Mouse (Mus musculus): ENCODE measurements around the gene Higd1a. TPM values are rescaled to one million over a fixed set of nuclear protein-coding genes. Genes with fewer than 3 reads are reported as not detected.

Gene Higd1a
- total RNA-seq, 1 experiment from 2014 or later: 18.5 TPM

DNA sequence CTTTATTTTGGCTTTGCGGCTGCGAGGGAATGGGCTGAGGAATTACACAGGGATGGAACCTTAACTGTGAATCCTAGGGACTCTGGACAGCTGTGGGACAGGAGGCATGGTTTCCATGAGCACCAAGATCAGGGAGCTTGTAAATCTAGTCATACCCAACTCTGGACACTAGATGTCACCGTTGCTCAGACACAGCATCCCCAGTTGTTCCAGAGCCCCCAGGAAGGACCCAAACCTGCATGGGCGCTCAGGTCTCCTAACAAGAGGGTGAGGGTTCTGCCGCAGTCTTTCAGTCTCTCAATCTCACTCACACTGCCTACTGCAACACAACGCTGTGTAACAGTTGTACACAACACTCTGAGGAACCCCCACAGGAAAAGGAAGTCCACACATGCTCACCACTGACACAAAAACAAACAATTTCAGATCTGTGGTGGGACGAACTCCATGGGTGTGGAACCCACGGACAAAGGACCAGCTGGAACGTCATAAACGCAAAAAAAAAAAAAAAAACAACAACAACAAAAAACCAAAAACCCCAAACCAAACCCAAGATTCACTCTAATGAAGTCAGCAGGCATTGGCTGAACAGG lies 11.5 kb downstream of the Higd1a start:
- ATAC-seq (replicated peaks; ENCODE audit: low read depth, poor library complexity, severe bottlenecking): peak; percentile 87

DNA sequence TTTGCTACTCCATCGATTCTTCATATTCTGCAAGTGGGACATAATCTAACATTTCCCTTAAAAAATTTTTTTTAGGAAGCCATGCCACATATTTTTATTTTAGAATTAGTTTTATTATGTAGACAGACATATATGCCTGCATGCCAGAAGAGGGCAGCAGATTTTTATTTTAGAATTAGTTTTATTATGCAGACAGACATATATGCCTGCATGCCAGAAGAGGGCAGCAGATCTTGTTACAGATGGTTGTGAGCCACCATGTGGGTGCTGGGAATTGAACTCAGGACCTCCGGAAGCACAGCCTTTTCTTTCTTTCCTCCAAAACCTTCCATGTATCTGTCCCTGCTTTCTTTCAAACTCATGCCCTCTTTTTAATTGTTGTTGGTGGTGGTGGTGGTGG lies 15.2 kb downstream of the Higd1a start:
- ATAC-seq (replicated peaks; ENCODE audit: low read depth, poor library complexity, severe bottlenecking): no peak

DNA sequence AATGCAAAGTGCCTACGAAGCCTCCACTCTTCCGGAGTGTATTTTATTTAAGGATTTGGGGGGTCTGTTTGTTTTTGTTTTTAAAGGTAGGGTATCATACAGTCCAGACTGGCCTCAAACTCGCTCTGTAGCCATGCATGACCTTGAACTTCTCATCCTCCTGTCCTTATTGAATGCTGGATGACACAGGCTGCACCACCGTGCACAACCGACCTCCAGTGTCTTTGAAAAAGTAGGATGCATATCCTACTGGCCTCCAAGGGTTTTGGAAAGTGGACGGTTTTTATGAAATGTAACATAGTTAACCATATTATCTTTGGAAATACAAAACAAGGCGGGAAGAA lies 18.6 kb downstream of the Higd1a start:
- no peak for ATAC-seq (replicated peaks; ENCODE audit: low read depth, poor library complexity, severe bottlenecking)

DNA sequence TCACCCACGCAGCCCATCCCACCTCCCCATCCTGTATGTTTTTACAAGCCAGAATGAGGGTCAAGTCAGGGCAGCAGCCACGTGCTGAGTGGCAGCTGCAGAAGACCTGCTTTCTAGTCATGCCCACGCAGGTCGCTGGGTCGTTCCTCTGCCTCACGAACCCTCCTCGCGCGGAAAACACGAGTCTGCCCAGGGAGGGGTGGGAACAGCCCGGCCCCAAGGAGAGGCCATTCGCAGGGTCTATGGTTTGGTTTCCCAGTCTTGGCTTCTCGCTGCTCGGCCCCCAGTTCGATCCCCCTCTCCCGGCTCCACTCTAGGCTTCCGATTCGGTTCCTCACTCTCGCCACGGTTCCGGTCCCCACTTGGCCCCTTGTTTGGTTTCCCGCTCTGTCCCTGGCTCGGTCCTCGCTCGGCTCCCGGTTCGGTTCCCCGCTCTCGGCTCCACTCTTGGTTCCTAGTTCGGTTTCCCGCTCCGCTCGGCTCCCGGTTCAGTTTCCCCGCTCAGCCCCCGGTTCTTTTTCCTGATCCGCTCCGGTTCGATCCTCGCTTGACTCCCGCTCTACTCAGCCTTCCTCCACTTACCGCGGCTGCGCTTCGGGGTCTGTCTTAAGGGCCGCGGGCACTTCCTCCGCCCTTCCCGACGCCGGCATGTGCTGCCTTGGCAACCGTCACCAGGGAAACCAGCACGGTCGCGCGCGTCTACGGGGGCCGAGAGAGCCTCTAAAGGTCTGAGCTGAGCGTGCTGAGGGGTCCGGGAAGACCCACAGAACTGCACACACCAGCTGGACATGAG lies 19.1 kb downstream of the Higd1a start, which contains the start of gene Ccdc13:
Ccdc13 (minus strand) TSS at position 633 of the 793 bp plus-strand sequence.
- peak; percentile 90 for ATAC-seq (replicated peaks; ENCODE audit: low read depth, poor library complexity, severe bottlenecking)

DNA sequence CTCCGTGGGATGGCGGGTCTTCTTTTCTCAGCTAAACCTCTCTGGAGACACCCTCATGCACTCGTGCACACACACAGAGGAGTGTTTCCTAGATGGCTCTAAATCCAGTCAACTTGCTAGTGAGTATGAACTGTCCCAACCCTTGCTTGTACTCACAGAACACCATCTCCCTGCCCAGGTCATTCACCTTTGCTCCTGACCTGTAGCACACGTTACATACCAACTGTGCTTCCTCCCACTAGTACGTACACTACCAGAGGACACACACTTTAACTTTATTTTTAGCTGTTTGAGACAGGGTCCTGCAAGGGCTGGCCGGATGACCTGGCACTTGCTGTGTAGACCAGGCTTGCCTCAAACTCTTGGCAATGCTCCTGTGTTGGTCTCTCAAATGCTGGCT lies 20.2 kb downstream of the Higd1a start:
- no peak for ATAC-seq (replicated peaks; ENCODE audit: low read depth, poor library complexity, severe bottlenecking)

DNA sequence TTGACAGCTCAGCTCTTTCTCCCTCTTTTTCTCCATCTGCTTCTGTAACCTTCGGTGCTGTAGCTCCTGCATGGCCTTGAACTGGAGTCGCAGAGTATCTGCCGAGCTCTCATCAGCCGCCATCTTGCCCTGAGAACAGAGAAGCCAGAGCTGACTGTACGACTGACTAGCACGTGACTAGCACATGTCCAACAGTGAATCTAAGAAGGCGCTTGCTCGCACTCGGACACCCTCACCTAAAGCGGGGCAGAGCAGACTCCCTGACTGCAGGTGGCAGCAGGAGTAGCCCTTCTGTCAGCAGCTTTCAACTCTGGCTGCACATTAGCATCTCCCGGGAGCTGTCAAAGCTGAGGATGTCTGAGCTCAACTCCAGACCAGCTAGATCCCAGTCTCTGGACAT lies 24.3 kb downstream of the Higd1a start:
- ATAC-seq (replicated peaks; ENCODE audit: low read depth, poor library complexity, severe bottlenecking): no peak

DNA sequence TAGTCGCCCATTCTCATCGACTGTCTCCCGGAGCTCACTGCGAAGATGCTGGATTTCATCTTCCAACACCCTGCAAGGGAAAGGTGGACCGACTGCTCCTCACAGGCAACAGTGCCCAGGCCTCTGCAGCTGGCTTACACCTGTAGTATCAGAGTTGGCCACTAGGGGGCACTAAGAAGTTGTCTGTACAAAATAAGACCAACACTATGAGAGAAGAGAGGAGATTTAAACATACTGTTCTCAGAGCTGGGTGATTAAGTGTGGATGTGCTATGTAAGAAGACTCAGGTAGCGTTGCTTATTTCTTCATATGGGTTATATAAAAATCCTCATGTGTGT lies 27.2 kb downstream of the Higd1a start:
- peak; percentile 79 for ATAC-seq (replicated peaks; ENCODE audit: low read depth, poor library complexity, severe bottlenecking)

DNA sequence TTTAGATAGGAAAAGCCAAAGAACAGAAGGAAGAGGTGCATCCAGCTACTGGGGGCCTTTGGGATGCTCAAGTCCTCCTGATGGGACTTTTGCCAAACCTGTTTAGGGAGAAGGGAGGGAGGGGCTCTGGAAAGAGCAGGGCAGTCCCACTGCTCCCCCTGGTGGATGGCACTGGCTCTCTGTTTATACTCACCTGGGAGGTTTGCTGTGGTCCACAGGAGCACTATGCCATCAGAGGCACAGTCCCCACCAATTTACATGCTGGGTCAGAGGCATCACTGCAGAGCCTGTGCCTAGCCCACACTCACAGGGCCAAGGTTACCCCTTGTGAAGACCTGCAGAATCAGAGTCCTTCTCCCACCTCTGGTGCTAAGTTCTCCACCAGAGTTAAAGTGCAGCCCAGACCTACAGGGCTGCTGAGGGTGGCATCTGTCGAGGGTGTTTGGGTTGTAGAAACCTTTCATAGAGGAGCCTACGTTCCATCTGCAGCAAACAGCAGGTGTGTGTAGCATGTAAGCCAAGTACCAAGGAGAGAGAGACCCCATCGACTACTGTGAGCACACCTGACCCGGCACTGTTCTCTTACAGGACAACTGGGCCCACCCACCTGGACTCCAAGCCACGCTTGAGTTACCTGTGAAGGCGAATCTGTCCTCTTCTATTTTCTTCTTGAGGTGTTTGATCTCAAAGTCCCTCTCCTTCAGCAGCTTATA lies 27.8 kb downstream of the Higd1a start:
- peak; percentile 47; the same call in 1 of the 2 replicates for ATAC-seq (replicated peaks; ENCODE audit: low read depth, poor library complexity, severe bottlenecking)

DNA sequence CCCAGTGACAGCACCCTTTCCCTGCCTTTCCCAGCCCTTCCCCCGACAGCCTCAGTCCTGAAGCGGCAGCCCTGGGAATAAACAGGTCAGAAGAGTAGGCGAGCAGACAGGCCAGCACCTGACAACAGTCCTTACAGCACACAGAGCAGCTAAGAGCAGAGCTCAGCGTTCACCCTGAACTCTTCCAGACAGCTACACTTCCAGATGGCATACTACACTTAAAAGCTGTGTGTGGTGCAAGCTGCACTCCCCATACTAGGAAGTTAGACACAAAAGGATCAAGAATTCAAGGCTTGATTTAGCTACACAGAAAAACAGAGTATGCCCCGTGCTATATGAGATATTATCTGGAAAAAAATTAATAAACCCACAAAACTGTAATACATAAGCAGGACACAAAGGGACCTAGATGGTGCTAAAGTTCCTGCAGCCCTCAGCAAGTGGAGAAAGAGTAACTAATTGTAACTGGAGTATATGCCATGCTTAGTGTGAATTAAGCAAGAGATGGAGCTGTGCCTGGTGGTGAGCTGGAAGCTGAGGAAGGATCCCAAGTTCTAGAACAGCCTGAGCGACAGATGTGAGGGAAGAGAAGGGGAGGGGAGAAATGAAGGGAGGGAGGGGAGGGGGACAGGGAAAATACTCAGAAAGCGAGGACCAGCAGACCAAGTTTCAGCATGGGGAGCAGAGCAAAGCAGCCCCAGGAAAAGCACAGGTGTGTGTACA lies 28.7 kb downstream of the Higd1a start:
- ATAC-seq (replicated peaks; ENCODE audit: low read depth, poor library complexity, severe bottlenecking): no peak

DNA sequence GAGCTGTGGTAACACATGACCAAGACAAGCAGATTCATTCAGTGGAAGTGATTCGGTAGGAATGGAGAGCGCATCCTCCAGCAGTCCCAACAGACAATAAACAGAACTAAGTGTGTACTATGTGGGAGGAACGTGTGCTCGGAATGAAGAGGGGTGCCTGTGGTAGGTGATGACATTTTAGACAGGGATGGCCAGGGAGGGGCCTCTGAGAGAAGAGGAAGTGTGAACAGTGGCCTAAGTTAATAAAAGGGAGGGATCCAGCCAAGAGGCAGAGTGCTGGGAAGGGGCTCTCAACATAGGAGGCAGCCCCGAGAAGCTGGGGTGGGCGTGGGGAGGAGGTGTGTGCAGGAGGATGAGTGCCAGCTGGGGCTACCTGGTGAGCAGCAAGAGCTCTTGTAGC lies 29.8 kb downstream of the Higd1a start:
- ATAC-seq (replicated peaks; ENCODE audit: low read depth, poor library complexity, severe bottlenecking): no peak

DNA sequence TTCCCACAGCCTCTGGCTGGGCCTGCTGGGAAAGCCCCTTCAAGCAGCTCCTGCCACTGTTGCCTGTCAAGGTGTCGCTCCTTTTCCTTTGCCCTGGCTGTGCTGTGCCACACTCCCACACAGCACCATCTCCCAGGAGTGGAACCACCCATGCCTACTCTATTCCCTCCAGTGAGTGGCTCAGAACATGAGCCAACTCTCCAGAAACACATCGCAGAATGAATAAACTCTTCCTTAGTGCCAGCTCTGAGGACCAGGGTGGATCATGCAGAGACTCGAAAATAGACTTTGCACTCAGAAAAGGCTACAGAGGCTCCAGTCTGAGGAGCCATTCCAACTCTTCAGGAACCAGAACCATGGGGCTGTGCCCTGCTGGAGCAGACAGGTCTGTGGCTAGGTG lies 31.8 kb downstream of the Higd1a start:
- no peak for ATAC-seq (replicated peaks; ENCODE audit: low read depth, poor library complexity, severe bottlenecking)

DNA sequence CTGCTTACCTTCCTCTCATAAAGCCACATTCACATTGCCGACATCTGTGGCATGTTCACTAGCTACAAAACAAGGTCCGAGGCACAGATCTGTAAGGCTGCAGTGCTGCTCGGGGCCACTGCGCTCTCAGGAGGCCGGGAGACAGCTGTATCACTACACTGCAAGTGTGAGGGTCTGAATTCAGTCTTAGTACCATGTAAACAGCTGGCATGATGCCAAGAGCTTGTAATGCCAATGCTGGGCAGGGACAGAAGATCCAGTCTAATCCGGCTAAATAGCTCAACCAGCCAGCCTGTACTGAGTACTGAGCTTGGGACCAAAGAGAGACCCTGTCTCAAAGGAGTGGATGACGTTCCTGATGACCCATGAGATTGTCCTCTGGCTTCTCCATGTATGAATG lies 34.2 kb downstream of the Higd1a start:
- ATAC-seq (replicated peaks; ENCODE audit: low read depth, poor library complexity, severe bottlenecking): no peak

DNA sequence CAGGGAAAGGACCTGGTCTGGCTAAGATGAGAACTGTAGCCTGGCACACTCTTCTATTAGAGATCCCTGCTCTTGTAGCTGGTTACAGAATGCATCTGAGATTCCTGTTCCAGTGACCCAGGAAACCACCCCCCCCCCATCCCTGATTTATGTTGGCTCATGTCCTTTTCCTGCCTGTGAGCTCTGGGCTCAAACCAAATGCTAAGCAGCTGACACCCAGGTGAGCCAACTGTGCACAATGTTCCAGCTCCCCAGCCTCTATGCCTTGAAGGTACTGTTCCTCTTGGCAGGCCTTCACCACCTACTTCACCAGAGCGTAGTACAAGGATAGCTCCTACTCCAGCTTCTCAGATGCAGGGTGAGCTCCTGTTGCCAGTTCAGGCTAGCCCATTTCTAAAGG lies 35.1 kb downstream of the Higd1a start:
- no peak for ATAC-seq (replicated peaks; ENCODE audit: low read depth, poor library complexity, severe bottlenecking)

DNA sequence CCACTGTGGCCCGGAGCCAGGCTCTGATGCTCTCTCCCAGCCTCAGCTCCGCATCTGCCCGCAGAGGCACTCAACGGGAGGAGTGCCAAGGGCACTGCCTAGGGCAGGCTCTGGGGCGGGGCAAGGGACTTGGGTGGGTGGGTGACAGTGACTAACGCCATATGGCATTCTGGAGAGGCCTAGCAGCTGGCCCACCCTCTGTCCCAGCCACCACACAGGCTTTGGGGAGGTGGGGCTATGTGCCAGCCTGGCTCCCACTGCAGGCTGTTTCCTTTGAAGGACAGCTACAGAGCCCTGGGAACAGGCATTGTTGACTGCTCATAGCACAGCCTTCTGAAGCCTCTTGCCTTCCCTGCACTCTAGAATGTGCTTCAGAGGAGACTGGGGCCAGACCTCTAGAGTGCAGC lies 35.6 kb downstream of the Higd1a start:
- ATAC-seq (replicated peaks; ENCODE audit: low read depth, poor library complexity, severe bottlenecking): no peak

DNA sequence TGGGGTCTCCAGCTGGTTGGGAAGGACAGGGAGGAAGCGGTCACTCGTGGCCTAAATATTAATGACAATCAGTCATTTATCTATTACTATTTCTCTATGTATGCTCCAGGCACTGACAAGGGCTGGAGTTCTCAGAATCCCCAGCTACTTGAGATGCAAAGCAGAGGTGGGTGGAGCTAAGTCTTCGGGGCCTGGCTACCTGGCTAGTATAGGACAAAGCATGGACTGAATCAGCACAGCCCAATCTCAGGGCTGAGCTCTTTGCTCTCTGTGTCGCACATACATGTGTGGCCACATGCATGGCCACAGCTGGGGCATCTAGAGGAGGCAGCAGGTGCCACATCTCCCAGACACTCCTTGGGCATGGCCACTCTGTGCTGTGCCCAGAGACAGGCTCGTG lies 37.4 kb downstream of the Higd1a start:
- no peak for ATAC-seq (replicated peaks; ENCODE audit: low read depth, poor library complexity, severe bottlenecking)

DNA sequence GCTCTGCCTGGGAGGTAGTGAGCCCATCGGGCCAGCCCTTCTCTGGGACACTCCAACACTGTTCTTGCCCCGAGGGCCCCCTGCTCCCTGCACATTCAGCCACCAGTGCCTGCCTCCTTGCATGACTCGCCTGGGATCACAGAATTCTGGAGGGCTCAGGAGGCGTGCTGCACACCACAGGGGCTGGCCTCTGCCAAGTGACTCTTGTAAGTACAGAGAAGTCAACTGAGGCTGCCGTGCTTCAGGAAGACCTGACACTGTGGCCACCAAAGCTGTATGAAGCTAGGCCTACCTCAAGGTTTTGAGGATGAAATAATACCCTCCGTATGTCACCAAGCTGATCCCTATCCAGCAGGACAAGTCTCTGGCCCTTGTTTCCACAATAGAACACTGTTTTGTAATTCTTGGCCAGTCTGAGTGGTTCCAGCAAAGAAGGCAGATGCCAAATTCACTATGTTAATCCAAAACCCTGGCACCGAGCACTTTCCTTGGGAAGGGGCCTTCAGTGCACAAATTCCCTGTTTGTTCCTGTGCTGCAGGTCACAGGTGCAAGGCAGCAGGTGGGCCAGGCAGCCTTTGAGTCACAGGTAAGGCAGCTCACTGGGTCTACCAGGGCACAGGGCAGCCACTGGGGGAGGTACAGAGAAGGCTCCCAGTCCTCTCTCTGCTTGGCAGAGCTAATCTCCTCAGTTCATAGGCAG lies 38.2 kb downstream of the Higd1a start:
- no peak for ATAC-seq (replicated peaks; ENCODE audit: low read depth, poor library complexity, severe bottlenecking)

DNA sequence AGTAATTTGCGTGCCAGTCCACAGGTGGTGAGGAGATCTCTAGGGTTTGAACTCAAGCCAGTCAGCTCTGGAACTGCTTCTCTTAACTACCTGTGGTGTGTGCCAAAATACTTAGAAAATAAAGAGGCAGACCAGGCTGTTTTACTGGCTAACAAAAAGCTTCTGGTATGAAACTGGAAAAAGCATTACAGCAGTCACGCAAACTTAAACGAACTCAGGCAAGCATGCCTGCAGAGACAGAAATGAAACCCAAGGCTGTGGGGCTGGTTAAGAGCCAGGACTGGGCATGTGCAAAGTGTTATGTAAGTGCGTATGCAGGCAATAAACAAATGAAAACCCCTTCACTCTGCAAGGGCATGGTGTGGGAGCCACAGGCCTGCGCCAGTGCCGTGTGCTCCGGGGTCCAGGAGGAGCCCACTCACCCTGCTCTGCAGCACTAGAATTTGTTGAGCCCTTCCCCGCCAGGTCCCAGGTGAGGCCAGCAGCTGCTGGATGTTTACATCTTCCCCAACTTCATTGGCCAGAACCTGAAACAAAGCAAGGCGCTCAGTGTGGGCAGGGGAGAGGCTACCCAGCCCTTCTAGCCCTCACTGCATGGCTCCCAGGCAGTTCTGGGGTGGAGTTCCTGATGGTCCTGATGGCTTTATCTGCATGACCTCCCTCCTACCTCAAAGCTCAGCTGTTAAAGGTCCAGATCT lies 38.9 kb downstream of the Higd1a start:
- no peak for ATAC-seq (replicated peaks; ENCODE audit: low read depth, poor library complexity, severe bottlenecking)

DNA sequence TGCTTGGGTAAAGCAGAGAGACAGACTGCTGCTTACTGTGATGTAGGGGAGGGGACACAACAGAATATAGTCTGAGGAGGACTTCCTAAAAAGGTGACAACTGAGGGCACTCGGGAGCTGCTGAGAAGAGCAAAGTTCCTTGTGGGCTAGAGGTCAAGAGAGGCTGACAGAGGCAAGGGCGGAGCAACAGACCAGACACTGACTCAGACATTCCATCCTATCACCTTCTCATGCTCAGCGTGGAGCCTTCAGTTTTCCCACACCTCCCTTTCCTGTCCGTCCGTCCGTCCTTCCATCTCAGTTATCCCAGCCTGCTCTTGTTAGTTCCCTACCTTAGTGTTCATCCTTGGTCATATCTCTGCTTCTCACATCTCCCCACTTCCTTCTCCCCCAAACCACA lies 43.0 kb downstream of the Higd1a start:
- 0 out of 2 replicates have a peak, but pooled peaks have one; percentile 22 for ATAC-seq (replicated peaks; ENCODE audit: low read depth, poor library complexity, severe bottlenecking)

DNA sequence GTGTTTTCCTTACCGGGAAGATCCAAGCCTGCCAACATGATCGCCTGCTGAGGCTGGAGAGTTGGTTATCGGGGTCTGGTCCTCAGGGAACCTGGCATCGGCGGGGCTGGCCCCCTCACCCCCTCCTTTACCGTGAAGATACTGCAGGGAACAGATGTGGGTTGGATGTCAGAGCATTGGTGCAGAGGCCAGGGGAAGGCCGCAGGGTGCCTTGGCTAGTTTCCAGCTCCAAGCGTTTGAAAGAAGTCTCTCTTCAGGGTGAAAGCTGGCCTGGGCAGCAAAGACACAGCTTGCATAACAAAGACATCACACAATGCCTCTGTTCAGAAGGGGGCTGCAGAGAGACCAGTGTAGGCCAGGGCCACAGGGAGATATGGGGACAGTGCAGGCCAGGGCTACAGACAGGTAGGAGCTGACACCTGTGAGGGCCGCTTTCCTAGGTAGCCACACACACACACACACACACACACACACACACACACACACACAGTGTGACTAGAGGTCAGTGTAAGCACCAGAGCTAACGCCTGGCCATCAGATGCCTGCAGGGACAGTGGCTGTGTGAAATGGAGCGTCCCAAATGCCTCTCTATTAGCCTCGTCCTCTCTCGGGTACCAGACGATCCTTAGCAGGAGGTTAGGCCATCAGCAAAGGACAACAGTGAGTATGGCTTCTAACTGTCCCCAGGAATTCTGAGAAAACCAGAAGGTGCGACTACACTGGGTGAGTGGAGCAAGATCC lies 47.9 kb downstream of the Higd1a start:
- no peak for ATAC-seq (replicated peaks; ENCODE audit: low read depth, poor library complexity, severe bottlenecking)

All from common myeloid progenitor, adult 5-6 weeks (primary cell).